Mouse (Mus musculus) lung, adult 2 months (tissue): ENCODE measurements around the gene Tmed9. TPM values are rescaled to one million over a fixed set of nuclear protein-coding genes. Genes with fewer than 3 reads are reported as not detected.

Experiments used
- DNase-seq: peaks from one replicate; pipeline ENCODE4 v3.0.0; 2022
- H3K4me1 ChIP-seq: fragments of 200-500 bp; 2 replicates; pipeline ENCODE4 v1.6.1; 2011; ENCODE audit warnings: low read length; ENCODE audit not compliant: control insufficient read depth, insufficient read depth
- H3K4me3 ChIP-seq: fragments of 200-500 bp; replicated peaks from 2 replicates; pipeline ENCODE3; 2011; ENCODE audit warnings: low read depth, mild to moderate bottlenecking, control low read depth, low read length; ENCODE audit errors: extremely low read depth
- CTCF ChIP-seq: fragments of 200-500 bp; IDR thresholded peaks from 2 replicates; pipeline ENCODE4 v1.5.1; 2011; ENCODE audit warnings: mild to moderate bottlenecking, low read length, control low read depth; ENCODE audit not compliant: insufficient read depth
- POLR2A ChIP-seq: fragments of 200-500 bp; IDR thresholded peaks from 2 replicates; pipeline ENCODE4 v1.6.1; 2011; ENCODE audit warnings: low read depth, mild to moderate bottlenecking, control low read depth, low read length, borderline replicate concordance; ENCODE audit errors: extremely low read depth
- WGBS: fragments of 180-500 bp; shearing (Covaris S2); methylation state at CpG from one replicate; pipeline ENCODE4 v1.1.7; 2018; 5-methylcytosine and 5-hydroxymethylcytosine counted together
- polyA plus RNA-seq: library from polyadenylated mRNA; depleted of rRNA; stranded (reverse); fragments of >200 nt; gene quantifications from 2 replicates; pipeline ENCODE4 v1.2.3, GENCODE M21; 2012; rRNA removed

Tmed9 gene
- 59.3 and 81.6 TPM in 2 replicates for polyA plus RNA-seq

DNA sequence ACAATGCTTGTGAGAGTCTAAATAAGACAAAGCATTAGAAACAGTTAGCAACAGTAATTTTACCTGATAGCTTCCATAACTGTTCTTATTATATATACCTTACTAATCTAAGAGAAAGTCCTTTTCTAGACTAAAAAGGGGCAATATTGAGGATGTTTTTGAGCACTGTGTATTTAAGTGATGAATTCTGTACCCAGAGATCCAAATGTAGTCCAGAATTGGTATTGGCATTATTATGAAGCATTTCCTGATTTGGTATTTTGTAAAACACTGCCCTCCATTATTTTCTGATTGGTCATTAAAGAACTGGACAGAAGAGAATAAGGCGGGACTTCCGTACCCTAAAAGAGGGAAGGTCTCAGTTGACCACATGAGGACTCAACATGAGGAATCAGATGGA, at the start of gene Tmed9:
Gene Tmed9, plus strand, starts transcription at position 301 of the 400 bp plus-strand sequence.
- no peak within 1 kb of the TSS for H3K4me3 ChIP-seq
- DNase-seq: no peak
- TF ChIP-seq POLR2A (no peak), CTCF (no peak)
- H3K4me1 ChIP-seq: peaks cover 5% of the 10 kb centered on the region
- WGBS: 99% methylated on average over 2 of the region's 2 CpGs

DNA sequence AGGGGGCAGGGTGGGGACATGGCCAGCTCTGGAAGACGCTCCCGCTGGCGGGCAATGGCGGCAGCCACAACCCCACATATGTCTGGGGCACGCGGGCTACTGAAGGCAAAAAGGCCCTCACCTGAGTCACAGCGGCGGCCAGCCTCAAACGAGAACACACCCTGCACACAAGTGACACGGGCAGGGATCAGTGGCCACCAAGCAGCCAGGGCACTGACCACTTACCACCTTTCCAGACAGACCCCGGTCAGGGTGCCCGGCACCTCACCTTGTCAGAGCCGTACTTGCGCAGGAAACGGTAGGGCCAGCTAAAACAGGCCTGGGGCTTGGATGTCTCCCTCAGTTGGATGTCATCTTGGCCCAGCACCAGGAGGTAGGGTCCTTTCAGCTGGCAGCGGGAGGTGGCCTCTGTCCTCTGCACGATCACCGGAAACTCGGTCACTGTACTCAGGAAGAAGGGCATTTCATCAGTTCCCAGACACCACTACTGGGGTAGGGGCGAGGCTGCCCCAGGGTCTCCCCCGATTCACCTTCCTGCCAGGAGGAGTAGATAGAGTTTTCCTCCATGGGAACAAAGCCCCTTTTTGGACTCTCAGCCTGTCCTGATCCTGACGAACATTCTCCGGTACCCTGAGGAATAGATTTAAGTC, 49.5 kb upstream of the Tmed9 start:
- DNase-seq: no peak
- WGBS: 86% methylated on average over 23 of the region's 23 CpGs
- Histone ChIP-seq H3K4me3 (no peak overlapping the region), H3K4me1 (no peaks in the 10 kb centered on the region)
- no peak for TF ChIP-seq POLR2A
- no peak for TF ChIP-seq CTCF

DNA sequence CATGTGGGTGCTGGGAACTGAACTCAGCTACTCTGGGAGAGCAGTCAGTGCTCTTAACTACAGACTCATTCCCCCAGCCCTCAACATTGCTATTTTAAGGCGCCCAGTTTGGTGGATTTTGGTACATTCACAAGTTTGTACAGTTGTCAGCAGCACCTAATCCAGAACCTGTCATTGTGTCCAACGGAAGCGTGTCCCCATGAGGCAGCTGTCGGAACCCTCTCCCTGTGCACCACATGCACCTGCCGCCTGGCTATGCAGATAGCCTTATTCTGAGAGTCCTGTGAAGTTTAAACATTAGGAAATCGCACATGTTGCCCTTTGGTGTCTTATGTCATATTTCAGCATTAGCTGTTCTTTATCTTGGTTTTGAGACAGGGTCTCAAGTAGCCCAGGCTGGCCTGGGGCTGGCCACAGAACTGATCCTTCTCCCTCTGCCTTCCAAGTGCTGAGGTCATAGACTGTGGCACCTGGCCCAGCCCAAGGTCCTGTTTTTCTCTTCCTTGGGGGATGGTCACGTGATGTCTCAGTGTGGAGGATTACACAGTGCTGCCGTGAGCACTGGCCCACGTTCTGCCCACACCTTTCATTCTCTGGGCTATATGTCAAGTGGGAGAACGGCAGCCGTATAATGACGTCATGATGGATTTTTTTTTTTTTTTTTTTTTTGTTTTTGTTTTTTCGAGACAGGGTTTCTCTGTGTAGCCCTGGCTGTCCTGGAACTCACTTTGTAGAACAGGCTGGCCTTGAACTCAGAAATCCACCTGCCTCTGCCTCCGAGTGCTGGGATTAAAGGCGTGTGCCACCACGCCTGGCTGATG, 47.6 kb upstream of the Tmed9 start:
- Histone ChIP-seq H3K4me3 (no peak overlapping the region), H3K4me1 (no peaks in the 10 kb centered on the region)
- no peak for DNase-seq
- TF ChIP-seq CTCF (no peak), POLR2A (no peak)
- 66% methylated on average over 16 of the region's 16 CpGs for WGBS

DNA sequence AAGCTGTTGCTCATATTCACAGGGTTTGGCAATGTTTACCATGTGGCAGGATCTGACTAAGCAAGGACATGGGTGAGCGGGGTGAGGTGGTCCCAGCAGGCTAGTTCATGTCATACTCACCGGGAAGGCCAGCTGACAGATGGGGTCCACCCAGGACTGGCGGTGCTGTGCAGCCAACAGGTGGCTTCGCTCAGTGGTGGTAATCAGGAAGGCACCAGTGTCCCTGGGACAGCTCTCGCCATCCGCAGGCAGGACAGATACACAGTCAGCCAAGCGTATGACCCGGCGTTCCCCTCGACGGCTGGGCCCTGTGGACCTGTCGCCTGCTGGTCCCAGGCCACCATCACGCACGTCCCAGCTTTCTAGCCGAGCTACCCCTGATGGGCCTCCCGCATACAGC, 46.3 kb upstream of the Tmed9 start:
- no peaks in the 10 kb centered on the region for H3K4me1 ChIP-seq

DNA sequence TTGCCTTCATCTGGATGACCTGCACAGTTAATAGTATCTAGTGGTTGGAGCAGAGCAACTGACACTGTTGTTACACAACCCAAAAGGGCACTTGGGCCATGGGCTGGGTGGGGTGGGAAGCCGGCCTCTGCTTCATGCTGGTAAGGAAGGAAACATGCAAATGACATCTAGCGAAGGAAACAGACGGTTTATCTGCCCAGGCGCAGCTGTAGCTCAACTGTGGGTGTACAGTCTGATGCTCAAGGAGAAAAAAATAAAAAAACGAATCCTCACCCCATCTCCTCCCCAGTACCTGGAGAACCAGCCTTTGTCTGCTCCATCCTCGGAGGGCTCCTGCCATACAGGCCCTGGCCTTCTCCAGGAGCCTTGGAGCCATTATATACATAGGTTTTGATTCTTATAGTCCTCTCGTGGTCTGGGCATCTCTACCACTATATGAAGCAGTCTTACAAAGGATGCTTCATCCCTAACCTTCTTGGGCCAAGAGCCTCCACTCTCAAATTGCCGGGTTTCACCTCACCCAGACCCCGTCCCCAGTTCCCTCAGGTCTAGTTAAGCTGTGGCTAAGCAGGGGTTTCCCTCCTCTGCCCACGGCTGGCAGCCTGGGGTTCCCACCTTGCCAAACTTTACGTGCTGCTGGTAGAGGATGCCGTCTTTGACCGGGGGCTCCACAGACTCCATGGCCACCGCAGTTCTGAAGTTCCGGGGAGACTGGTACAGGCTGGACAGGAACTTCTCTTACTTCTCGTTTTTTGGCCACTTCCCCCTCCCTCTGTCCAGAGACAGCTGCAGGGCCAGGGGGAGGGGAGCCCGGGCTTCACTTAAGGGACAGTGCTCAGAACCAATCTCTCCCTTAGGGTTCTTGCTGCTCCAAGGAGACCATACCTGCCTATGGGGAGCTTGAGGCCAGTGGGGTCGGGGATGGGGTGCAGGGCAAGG, 45.4 kb upstream of the Tmed9 start:
- DNase-seq: no peak

More for the DNA sequence above, 46.3 kb upstream of the Tmed9 start:
- whole genome bisulfite sequencing: 77% methylated on average over 16 of the region's 16 CpGs
- H3K4me3 ChIP-seq: no peak overlapping the region
- no peak for DNase-seq
- TF ChIP-seq CTCF: no peak
- TF ChIP-seq POLR2A: no peak

DNA sequence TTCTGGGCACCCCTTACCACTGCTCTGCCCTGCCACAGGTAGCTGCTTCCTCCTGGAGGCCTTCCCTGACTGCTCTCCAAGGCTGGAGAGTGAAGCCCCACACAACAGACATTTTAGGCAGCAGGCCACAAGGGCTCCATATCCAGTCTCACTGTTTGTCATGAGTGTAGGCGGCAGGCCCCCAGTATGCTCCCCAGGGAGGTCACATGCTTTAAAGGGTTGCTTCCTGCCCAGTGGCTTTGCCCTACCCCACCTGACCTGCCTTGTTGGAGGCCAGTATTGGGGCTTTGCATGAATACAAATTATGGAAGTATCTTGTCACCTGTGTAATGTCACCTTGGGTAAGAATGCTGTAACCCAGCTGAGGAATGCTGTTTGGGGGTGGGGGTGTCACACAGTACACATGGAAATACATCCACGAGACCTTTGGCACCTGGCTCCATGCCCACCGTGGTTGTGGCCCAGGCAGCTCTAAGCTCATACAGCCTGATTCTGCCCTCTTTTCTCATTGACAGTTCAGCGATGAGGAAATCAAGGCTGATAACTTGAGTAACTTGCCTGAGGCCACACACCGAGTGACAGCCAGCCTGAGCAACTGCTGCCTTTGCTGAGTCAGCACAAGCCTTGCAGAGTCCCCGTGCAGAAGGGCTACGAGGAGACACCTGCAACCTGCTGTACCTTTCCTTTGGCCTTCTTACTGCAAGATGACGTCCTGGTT, 44.2 kb upstream of the Tmed9 start, which contains the start of gene Dok3:
Gene Dok3, minus strand, starts transcription at position 99 of the 718 bp plus-strand sequence.
- no peaks in the 10 kb centered on the region for H3K4me1 ChIP-seq
- peak within 1 kb of the TSS; percentile 39 for H3K4me3 ChIP-seq
- 70% methylated on average over 8 of the region's 8 CpGs for WGBS
- DNase-seq: no peak
- TF ChIP-seq POLR2A (no peak), CTCF (no peak)

More for the DNA sequence above, 45.4 kb upstream of the Tmed9 start:
- H3K4me1 ChIP-seq: no peaks in the 10 kb centered on the region
- TF ChIP-seq CTCF (no peak), POLR2A (no peak)
- peak overlapping the region; percentile 39 for H3K4me3 ChIP-seq
- WGBS: 59% methylated on average over 18 of the region's 18 CpGs

DNA sequence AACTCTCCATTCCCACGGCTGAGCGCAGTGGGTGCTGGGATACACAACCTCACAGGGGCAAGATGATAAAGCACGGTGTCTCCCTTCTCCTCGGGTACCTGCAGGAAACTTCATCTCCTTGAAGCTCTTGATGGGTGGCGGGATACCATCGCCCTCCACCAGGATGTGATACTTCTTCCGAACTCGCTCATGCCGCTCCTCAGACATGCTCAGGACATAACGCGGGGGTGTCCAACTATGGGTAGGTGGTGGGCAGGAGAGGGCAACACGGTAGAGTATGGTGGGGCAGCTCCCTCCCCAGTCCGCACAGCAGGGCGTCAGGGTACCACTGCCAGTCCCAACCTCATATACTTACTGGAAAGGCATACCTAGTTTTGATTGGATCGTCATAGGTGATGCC, 38.3 kb upstream of the Tmed9 start:
- no peak for DNase-seq
- TF ChIP-seq POLR2A (no peak), CTCF (no peak)
- 86% methylated on average over 15 of the region's 15 CpGs for WGBS
- no peaks in the 10 kb centered on the region; the same call in 1 of the 2 replicates for H3K4me1 ChIP-seq
- H3K4me3 ChIP-seq: no peak overlapping the region

DNA sequence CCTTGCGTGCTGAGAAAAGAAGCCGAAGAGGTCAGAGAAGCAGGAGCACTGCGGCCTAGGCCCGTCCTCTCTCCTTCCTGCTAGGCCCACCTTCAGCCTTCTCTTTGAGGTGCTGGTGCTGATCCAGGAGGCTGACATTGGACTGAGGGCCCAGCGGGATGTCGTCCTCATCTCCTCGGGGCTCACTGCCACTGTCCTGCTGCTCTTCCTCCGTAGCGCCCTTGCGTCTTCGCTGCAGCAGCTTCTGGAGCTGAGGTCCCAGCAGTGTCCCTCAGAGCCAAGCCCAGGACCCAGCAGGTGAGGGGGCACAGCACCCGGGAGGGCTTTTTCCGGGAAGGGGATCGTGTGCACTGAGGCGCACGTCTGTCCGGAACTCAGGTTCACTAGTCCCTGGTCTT, 37.7 kb upstream of the Tmed9 start:
- DNase-seq: no peak
- Histone ChIP-seq H3K4me3 (peak overlapping the region; percentile 75), H3K4me1 (no peaks in the 10 kb centered on the region; the same call in 1 of the 2 replicates)
- 14% methylated on average over 17 of the region's 17 CpGs for WGBS
- TF ChIP-seq CTCF: no peak
- no peak for TF ChIP-seq POLR2A
